Mouse (Mus musculus) testis, adult 2 months (tissue): Measurements from ENCODE around the gene Prmt7.

ENCODE experiments used
- CTCF ChIP-seq: fragments of 200-500 bp; IDR thresholded peaks from 2 replicates; pipeline ENCODE4 v1.5.1; 2012; ENCODE audit warnings: low read depth, mild to moderate bottlenecking, inconsistent platforms, low read length, moderate library complexity; ENCODE audit not compliant: control insufficient read depth, insufficient read depth, insufficient replicate concordance
- POLR2A ChIP-seq: fragments of 200-500 bp; IDR thresholded peaks from 2 replicates; pipeline ENCODE4 v1.6.1; 2012; ENCODE audit warnings: low read depth, mild to moderate bottlenecking, inconsistent platforms, low read length, moderate library complexity; ENCODE audit not compliant: control insufficient read depth

DNA sequence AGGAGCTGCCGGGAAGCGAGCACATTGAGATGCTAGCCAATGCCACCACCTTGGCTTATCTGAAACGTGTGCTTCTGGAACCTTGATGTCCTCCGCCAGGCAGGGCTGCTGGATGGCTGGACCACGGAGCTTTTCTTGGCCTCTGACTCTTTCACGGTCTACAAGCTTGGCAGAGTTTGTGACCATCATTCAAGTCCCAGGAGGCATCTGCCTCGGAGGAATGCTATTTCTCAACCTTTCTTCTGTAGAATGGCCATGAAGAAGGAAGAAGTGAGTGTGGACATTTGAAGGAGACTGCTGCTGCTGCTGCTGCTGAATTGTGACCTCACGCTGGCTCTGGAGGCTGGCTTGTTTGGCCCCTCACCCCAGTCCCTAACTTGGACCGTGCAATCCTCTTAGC, 47.5 kb upstream of the Prmt7 start:
- TF ChIP-seq POLR2A (no peak), CTCF (no peak)
